Mouse (Mus musculus): Measurements from ENCODE around the gene Gimap4. TPM values are rescaled to one million over a fixed set of nuclear protein-coding genes. Genes with fewer than 3 reads are reported as not detected.

Gene Gimap4
- under 1 TPM; 0.17 to 0.33 TPM for total RNA-seq (2021)

DNA sequence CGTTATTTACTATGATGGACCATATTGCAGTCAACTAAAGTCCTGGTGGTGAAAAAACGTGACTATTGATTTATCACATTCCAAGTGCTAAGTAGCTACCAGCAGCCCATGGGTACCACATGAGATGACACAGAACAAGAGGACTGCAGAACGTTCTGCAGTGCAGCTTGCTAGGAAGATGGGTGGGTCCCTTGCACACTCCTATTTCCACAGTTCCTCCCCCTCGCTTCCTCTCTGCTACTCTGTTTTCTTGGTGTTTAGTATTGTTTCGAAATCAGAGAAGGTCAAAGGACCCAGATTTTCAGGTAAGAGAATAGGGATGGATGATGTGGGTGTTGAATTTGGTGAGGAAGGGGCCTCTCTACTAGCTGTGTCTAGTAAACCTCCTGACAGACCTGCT lies at the start of gene Gimap4:
TSS of gene Gimap4 (plus strand) at position 231 of the 400 bp plus-strand sequence.
- DNase-seq = no peak

DNA sequence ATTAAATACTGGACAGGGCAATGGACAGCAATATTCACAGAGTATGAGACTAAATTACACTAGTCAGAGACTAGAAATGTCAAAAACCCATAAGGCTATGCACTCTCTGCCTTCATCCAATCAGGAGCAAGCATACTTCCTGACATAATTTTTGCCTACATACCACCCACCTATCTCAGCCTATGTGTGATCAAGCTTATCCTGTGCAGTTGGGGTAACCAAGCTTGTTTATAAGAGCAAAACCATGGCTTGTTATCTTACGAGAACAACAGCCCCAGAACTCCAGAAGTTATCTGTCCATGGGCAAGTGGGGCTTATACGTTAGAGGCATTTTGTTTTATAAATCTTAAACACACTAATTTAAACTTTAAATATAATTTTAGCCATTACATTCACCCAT lies 49.2 kb upstream of the Gimap4 start:
- no peak for DNase-seq

- DNase-seq = no peak
Measured at GRCm38 (mm10) chr6:48636515-48636914, 47.8 kb upstream of the Gimap4 start.

- DNase-seq = no peak
Measured at GRCm38 (mm10) chr6:48637811-48638500, 46.4 kb upstream of the Gimap4 start.

- DNase-seq = no peak
Measured at GRCm38 (mm10) chr6:48638553-48638952, 45.8 kb upstream of the Gimap4 start.

DNA sequence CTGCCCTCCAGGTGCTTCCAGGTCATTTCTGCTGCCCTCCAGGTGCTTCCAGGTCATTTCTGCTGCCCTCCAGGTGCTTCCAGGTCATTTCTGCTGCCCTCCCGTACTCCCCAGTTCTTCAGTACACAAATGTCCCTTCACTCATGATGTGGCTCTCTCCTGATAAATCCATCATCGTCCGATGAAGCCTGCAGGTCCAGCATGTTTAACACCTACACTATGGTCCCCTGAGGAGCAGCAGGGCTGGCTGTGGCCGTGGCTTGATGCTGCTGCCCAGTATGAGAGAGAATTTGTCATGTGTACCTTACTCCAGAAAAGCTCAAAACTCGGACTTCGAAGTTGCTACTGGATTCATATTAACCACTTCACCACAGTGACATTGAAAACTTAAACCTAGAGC lies 43.0 kb upstream of the Gimap4 start:
- DNase-seq = no peak

DNA sequence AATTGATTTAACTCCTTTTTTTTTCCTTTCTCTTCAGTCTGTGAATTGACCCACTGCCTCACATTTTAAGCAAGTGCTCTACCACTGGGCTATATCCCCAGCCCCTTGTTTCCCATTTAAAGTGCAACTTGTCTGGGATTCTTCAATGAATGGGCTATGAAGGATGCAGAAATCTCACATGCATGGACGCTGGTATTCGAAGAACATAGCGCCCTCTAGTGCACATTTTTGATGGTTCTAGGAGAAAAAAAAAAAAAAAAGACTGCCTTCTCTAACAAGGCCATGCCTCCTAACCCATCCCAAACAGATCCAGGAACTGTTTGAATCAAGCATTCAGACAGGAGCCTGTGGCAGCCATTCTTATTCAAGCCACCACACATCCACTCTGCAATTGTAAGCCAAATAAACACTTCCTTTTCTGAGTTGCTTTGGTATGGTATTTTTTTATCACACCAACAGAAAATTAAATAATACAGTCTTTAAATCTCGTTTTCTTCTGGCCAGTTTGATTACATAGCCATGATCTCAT lies 41.5 kb upstream of the Gimap4 start:
- DNase-seq = no peak

DNA sequence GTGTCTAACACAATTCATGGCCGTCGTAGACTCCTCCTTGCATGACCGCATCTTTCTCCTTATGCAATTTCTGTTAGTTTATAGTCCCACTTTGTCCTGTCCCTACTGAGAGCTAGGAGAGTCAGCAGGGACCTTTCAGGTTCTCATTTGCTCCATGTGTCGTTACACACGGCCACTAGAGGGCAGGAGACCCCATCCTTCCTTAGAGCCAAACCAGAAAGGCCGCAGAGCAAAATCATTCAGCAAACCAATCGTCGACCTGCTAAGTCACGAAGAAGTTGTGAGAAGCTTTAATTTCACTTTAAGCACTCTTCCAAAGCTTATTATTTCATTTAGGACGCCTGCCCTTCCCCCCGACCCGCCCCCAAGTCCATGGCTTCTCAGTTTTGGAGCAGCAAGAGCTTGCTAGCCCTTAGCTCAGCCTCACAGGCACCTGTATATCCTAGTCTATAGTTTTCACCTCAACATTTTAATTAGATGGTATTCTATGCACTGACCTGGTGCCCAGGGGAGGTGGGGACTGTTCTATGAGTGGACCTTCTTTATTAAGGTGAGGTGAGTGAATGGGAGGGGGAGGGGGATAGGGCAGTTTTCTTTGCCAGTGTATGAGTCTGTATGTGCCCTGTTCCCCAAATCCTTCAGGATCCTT lies 38.6 kb upstream of the Gimap4 start:
- DNase-seq = peak; percentile 42 to 56

DNA sequence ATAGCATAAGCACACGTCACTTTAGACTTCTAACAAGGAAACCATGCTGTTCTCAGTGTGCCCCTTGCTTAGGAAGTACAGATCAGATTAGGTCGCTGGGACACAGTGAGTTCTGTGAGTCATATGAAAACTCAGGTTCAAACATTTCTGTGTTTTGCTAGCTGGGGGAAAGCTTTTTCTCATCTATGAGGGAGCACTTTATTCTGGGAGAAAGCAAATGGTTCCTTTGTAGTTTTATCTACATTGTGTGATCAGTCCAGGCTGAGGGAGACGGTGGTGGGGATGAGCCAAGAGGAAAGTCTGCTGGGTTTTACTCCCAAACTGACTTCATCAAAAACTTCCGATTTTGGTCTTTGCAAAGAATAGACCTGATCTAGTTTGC lies 38.0 kb upstream of the Gimap4 start:
- no peak for DNase-seq

GRCm38 (mm10) chr6:48646995-48647394 lies 37.4 kb upstream of the Gimap4 start, which contains the start of gene Gimap8:
Gene Gimap8, plus strand, starts transcription at chr6:48647234.
- DNase-seq = no peak

- no peak for DNase-seq
Measured at GRCm38 (mm10) chr6:48647611-48648010, 36.7 kb upstream of the Gimap4 start.

DNA sequence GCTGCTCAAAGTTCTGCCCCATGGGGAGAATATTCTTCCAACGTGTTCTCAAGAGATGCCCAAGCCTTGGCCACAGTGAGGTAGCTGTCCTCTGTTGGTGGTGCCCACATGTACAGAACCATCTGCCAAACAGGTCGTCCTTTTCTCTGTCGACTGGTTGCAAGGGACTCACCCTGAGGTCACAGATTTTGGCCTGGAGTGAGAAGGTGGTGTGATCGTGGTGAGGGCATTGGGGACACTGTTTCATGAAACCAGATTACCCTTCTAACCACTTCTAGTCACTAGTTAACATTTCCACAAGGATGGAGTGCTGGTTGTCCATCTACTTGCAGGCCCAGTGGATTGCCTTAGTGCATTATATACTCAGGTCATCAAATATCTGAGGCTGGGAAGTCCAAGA lies 35.6 kb upstream of the Gimap4 start:
- DNase-seq = no peak

DNA sequence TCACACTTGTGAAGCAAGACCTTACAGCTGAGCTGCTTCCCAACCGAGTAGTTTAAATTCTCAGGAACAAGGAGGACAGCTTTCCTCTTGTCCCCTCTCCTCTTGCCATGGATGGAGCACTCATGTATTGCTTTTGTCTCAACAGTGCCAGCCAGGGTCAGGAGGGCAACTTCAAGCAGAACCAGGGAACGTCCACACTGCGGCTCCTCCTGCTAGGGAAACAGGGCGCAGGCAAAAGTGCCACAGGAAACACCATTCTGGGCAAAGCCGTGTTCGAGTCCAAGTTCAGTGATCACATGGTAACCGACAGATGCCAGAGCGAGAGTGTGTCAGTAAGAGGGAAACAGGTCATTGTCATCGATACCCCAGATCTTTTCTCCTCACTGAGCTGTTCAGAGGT lies 34.3 kb upstream of the Gimap4 start:
- no peak for DNase-seq

DNA sequence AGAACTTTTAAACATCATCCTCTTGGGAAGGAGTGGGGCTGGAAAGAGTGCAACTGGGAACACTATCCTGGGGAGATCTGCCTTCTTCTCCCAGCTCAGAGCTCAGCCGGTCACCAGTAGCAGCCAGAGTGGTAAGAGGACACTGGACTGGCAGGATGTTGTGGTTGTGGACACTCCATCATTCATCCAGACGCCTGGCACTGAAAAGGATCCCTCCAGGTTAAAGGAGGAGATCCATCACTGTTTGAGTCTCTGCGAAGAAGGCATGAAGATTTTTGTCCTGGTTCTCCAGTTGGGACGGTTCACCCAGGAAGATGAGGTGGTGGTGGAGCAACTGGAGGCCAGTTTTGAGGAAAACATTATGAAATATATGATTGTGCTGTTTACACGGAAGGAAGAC lies 25.6 kb upstream of the Gimap4 start:
- no peak for DNase-seq

DNA sequence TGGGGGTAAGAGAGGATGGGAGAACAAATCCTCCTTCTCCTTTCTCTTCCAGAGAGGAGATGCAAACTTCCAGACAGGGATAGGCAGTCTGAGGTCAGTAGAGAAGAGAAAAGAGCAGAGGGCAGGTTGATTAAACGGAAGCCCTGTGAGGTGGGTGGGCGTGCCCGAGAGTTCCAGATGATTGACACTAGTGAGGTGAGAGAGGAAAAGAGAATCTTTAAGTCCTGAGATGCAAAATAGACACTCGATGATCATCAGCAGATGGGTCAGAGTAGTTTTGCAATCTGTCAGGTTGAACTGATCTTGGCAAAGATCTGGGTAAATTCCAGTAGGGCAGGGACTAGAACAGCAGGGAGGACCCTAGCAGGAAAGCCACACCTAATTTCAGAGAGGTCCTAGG lies 19.6 kb upstream of the Gimap4 start:
- DNase-seq = no peak

DNA sequence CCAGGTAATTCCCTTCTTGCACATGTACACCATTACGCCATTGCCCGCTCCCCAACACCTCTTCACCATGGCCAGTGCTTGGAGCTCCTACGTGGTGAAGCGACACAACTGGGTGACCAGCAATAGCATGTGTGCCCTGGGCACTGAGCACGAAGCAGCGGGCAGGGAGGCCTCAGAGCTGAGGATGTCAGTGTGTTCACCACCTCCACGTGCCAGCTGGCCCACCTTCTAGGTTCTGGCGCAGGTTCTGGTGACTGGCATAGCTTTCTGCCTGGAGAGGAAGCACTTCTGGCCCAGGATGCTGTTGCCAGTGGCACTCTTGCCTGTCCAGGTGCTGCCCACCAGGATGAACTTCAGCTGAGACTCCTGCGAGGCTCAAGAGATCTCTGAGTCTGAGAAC lies 18.9 kb upstream of the Gimap4 start:
- DNase-seq = no peak

- no peak for DNase-seq
Measured at GRCm38 (mm10) chr6:48666159-48666586, 18.2 kb upstream of the Gimap4 start.

DNA sequence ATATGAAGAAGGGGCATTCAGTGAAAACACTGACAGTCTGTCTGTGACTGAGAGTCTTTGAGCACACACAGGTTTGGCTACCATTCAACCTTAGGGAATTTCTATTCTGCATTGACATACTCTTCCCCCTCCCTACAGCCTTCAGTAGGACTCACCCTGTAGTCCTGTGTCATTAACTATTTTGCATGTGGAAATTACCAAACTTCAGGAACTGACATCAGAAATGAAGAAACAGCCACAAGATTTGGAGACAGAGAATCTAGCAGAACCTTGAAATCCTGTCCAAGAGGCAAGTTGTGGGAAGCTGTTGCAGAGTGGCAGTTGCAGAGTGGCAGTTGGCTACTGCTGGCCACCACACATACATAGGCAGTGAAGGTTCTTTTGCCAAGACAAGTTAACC lies 16.3 kb upstream of the Gimap4 start:
- no peak for DNase-seq

GRCm38 (mm10) chr6:48669446-48669969 lies 14.8 kb upstream of the Gimap4 start:
- no peak for DNase-seq

DNA sequence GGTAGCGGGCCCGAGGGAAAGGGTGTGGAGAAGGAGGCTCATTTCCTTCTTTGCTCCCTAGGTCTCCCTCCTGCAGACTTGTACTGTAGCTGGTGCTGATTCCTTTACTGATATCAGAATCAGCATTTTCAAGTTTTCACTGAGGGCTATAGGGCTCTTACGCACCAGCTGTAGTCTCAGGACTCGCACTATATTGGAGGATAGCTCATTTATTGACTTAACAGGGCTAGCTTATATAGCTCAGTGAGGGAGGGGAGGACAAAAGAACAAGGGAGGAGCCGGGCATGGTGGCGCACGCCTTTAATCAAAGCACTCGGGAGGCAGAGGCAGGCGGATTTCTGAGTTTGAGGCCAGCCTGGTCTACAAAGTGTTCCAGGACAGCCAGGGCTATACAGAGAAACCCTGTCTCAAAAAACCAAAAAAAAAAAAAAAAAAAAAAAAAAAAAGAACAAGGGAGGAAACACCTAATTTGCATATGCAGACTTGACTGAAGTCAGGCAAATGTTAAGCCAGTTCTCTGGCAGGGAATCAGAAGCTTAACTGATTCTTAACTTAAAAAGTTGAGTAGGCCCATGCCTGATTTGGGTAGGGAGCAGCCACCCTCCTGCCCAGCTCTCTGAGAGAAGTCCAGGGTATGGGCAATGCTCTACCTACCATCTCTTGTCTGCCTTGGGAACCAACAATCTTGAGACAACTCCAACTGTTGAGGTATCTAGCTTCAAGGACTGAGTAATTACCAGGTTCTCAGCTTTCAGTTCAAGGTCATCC lies 9.9 kb upstream of the Gimap4 start:
- DNase-seq = no peak

GRCm38 (mm10) chr6:48675400-48675930 lies 8.9 kb upstream of the Gimap4 start:
- DNase-seq = no peak

GRCm38 (mm10) chr6:48675931-48676859 lies 8.2 kb upstream of the Gimap4 start, which contains the start of gene Gimap9:
Gene Gimap9, plus strand, starts transcription at chr6:48676129.
- no peak for DNase-seq
